ENCODE assay signal across 26 mouse cellular contexts in genomic region chr7:67681078-67681477, GRCm38 (mm10). TPM values are rescaled to one million over a fixed set of nuclear protein-coding genes. Genes with fewer than 3 reads are reported as not detected.
DNase-seq lines count a peak whose midpoint lies in the region; ATAC-seq and TF ChIP-seq lines count a peak whose summit lies in the region.
"Had no signal": no experiment of that assay in that cellular context is flagged by ENCODE, and none has a peak within 500 bp of the region (broad histone marks: within the 10 kb centered on the region; RNA-seq: fewer than 3 reads in every experiment).

No protein-coding gene starts in this region.

- DNase-seq in stomach, postnatal 0 days (ENCODE audit: low spot score), result no peak
- DNase-seq in left cerebral cortex, postnatal 25 days (ENCODE audit: low spot score in 2 of 2), result no peak
- DNase-seq: adrenal gland, adult 2 months; adrenal gland, postnatal 14 days; cerebellum, adult 11-12 months; cerebellum, adult 8-10 months; cerebellum, postnatal 10 days; cerebellum, postnatal 36 days; embryo, embryonic 11 days; gastrocnemius, postnatal 25 days; heart, adult 2 months; heart, postnatal 10 days; heart, postnatal 4 days had no signal

- H3K9me3 ChIP-seq in intestine, embryonic 15.5 days, result no peaks in the 10 kb centered on the region
- H3K9me3 ChIP-seq in intestine, postnatal 0 days (ENCODE audit: control insufficient read depth), result peaks cover 4% of the 10 kb centered on the region; the same call in 1 of the 2 replicates
- H3K9me3 ChIP-seq in stomach, embryonic 15.5 days, result no peaks in the 10 kb centered on the region
- H3K9me3 ChIP-seq in stomach, postnatal 0 days (ENCODE audit: control insufficient read depth, low read length), result 0 out of 2 replicates have a peak, but pooled peaks cover 3% of the 10 kb centered on the region
- H3K9me3 ChIP-seq in stomach, embryonic 16.5 days (replicated peaks; ENCODE audit: control insufficient read depth, low read length), result no peaks in the 10 kb centered on the region
- H3K9me3 ChIP-seq: forebrain, embryonic 12.5 days; forebrain, embryonic 15.5 days; heart, embryonic 10.5 days had no signal

- intact Hi-C loops in left cerebral cortex, postnatal 25 days (cut with DNase I), result no loop called here

- no peak overlapping the region for H3K4me2 ChIP-seq in intestine, embryonic 15.5 days (replicated peaks)
- no peak overlapping the region for H3K4me2 ChIP-seq in intestine, postnatal 0 days (replicated peaks; ENCODE audit: low read depth)
- H3K4me2 ChIP-seq in stomach, embryonic 15.5 days, result no peak overlapping the region
- H3K4me2 ChIP-seq in stomach, postnatal 0 days (replicated peaks; ENCODE audit: low read depth), result no peak overlapping the region
- H3K4me2 ChIP-seq in stomach, embryonic 16.5 days (ENCODE audit: low read depth, low read length), result no peak overlapping the region
- H3K4me2 ChIP-seq: embryonic facial prominence, embryonic 13.5 days; forebrain, embryonic 12.5 days; forebrain, embryonic 15.5 days; hindbrain, embryonic 14.5 days had no signal

- H3K27me3 ChIP-seq in intestine, embryonic 15.5 days (replicated peaks), result no peaks in the 10 kb centered on the region
- no peaks in the 10 kb centered on the region for H3K27me3 ChIP-seq in intestine, postnatal 0 days (replicated peaks; ENCODE audit: control insufficient read depth, insufficient read depth, low read length)
- no peaks in the 10 kb centered on the region for H3K27me3 ChIP-seq in stomach, embryonic 15.5 days (replicated peaks)
- H3K27me3 ChIP-seq in stomach, postnatal 0 days (ENCODE audit: control insufficient read depth, insufficient read depth, low read length), result no peaks in the 10 kb centered on the region
- no peaks in the 10 kb centered on the region for H3K27me3 ChIP-seq in stomach, embryonic 16.5 days (ENCODE audit: control insufficient read depth, insufficient read depth, low read length)
- H3K27me3 ChIP-seq: embryonic facial prominence, embryonic 13.5 days; forebrain, embryonic 12.5 days; forebrain, embryonic 15.5 days had no signal

- WGBS in intestine, embryonic 15.5 days, result 55% methylated on average over 9 of the region's 9 CpGs
- WGBS in intestine, postnatal 0 days, result 67% methylated on average over 9 of the region's 9 CpGs
- 61% methylated on average over 9 of the region's 9 CpGs for WGBS in stomach, embryonic 15.5 days
- whole genome bisulfite sequencing in stomach, postnatal 0 days, result 58% methylated on average over 9 of the region's 9 CpGs
- 59% methylated on average over 9 of the region's 9 CpGs for WGBS in stomach, embryonic 16.5 days

- TF ChIP-seq EP300 in stomach, postnatal 0 days (optimal IDR thresholded peaks at IDR 0.05), result no peak

- no peak overlapping the region for H3K27ac ChIP-seq in intestine, embryonic 15.5 days
- no peak overlapping the region for H3K27ac ChIP-seq in intestine, postnatal 0 days (ENCODE audit: low read depth, low read length)
- H3K27ac ChIP-seq in stomach, embryonic 15.5 days, result no peak overlapping the region
- no peak overlapping the region for H3K27ac ChIP-seq in stomach, postnatal 0 days (replicated peaks)
- no peak overlapping the region for H3K27ac ChIP-seq in stomach, embryonic 16.5 days (ENCODE audit: low read length)
- H3K27ac ChIP-seq: embryonic facial prominence, embryonic 10.5 days; embryonic facial prominence, embryonic 13.5 days; forebrain, embryonic 12.5 days; forebrain, embryonic 15.5 days; heart, adult 2 months; heart, embryonic 10.5 days; hindbrain, embryonic 14.5 days; hindbrain, postnatal 0 days had no signal

- ATAC-seq in intestine, embryonic 15.5 days, result peak; percentile 57
- no peak for ATAC-seq in intestine, postnatal 0 days
- 0 out of 2 replicates have a peak, but pooled peaks have one; percentile 21 for ATAC-seq in stomach, embryonic 15.5 days (ENCODE audit: insufficient read depth, low FRiP score, low read depth)
- ATAC-seq in stomach, postnatal 0 days (ENCODE audit: low FRiP score, low TSS enrichment), result no peak
- peak; percentile 31; the same call in 1 of the 2 replicates for ATAC-seq in stomach, embryonic 16.5 days (ENCODE audit: insufficient read depth, low FRiP score)
- ATAC-seq: CD4-positive, CD25-positive, alpha-beta regulatory T cell, adult 4 months; forebrain, embryonic 15.5 days; hindbrain, postnatal 0 days had no signal

- 0 out of 2 replicates have a peak, but pooled peaks cover 2% of the 10 kb centered on the region for H3K36me3 ChIP-seq in intestine, embryonic 15.5 days
- H3K36me3 ChIP-seq in intestine, postnatal 0 days (ENCODE audit: control insufficient read depth, insufficient read depth), result peaks cover 11% of the 10 kb centered on the region
- 0 out of 2 replicates have a peak, but pooled peaks cover 7% of the 10 kb centered on the region for H3K36me3 ChIP-seq in stomach, embryonic 15.5 days
- H3K36me3 ChIP-seq in stomach, postnatal 0 days (ENCODE audit: control insufficient read depth, insufficient read depth, low read length), result no peaks in the 10 kb centered on the region; the same call in 1 of the 2 replicates
- H3K36me3 ChIP-seq in stomach, embryonic 16.5 days (ENCODE audit: control insufficient read depth, insufficient read depth, low read length), result peaks cover 7% of the 10 kb centered on the region
- H3K36me3 ChIP-seq: forebrain, embryonic 15.5 days had no signal

- H3K4me1 ChIP-seq in intestine, embryonic 15.5 days (replicated peaks), result no peaks in the 10 kb centered on the region
- H3K4me1 ChIP-seq in intestine, postnatal 0 days (replicated peaks; ENCODE audit: control insufficient read depth, insufficient read depth, low read length), result no peaks in the 10 kb centered on the region
- no peaks in the 10 kb centered on the region for H3K4me1 ChIP-seq in stomach, embryonic 15.5 days
- H3K4me1 ChIP-seq in stomach, postnatal 0 days (replicated peaks; ENCODE audit: control insufficient read depth, insufficient read depth), result no peaks in the 10 kb centered on the region
- no peaks in the 10 kb centered on the region; the same call in 1 of the 2 replicates for H3K4me1 ChIP-seq in stomach, embryonic 16.5 days (ENCODE audit: control insufficient read depth, insufficient read depth, low read length)
- H3K4me1 ChIP-seq: embryonic facial prominence, embryonic 13.5 days; forebrain, embryonic 12.5 days; forebrain, embryonic 15.5 days had no signal

- no peak overlapping the region for H3K4me3 ChIP-seq in intestine, embryonic 15.5 days (replicated peaks)
- H3K4me3 ChIP-seq in intestine, postnatal 0 days (ENCODE audit: low read depth, low read length), result no peak overlapping the region
- no peak overlapping the region for H3K4me3 ChIP-seq in stomach, embryonic 15.5 days (replicated peaks)
- H3K4me3 ChIP-seq in stomach, postnatal 0 days (ENCODE audit: low read depth, low read length), result no peak overlapping the region
- H3K4me3 ChIP-seq in stomach, embryonic 16.5 days (replicated peaks; ENCODE audit: low read length), result no peak overlapping the region
- H3K4me3 ChIP-seq: embryonic facial prominence, embryonic 10.5 days; embryonic facial prominence, embryonic 13.5 days; erythroblast, embryonic 14.5 days; forebrain, embryonic 12.5 days; forebrain, embryonic 15.5 days; heart, adult 2 months; heart, embryonic 10.5 days had no signal

- no peak overlapping the region for H3K9ac ChIP-seq in intestine, embryonic 15.5 days
- no peak overlapping the region for H3K9ac ChIP-seq in intestine, postnatal 0 days (ENCODE audit: low read depth, low read length)
- H3K9ac ChIP-seq in stomach, embryonic 15.5 days, result no peak overlapping the region
- no peak overlapping the region for H3K9ac ChIP-seq in stomach, postnatal 0 days (ENCODE audit: low read length)
- H3K9ac ChIP-seq in stomach, embryonic 16.5 days (ENCODE audit: low read length), result no peak overlapping the region
- H3K9ac ChIP-seq: embryonic facial prominence, embryonic 13.5 days; forebrain, embryonic 12.5 days; forebrain, embryonic 15.5 days; hindbrain, embryonic 14.5 days had no signal

- TF ChIP-seq CTCF in intestine, postnatal 0 days (IDR thresholded peaks at IDR 0.05; ENCODE audit: low read depth), result no peak
- no peak for TF ChIP-seq CTCF in stomach, postnatal 0 days (IDR thresholded peaks at IDR 0.05; ENCODE audit: low read depth)

RNA-seq across cellular contexts. Expression of gene Ttc23, which starts 33.9 kb away (rescaled TPM):
- 20.9 and 21.8 TPM in 2 replicates for polyA plus RNA-seq in intestine, embryonic 15.5 days (2015; fragmentation: Nextera tagmentation; extraction: Ambion mirVana)
- polyA plus RNA-seq in intestine, postnatal 0 days (2015; fragmentation: Nextera tagmentation; extraction: Ambion mirVana), result 8.6 and 9.4 TPM in 2 replicates
- 33.0 and 35.8 TPM in 2 replicates for polyA plus RNA-seq in stomach, embryonic 15.5 days (2015; fragmentation: Nextera tagmentation; extraction: Ambion mirVana)
- 12.6 and 13.6 TPM in 2 replicates for polyA plus RNA-seq in stomach, postnatal 0 days (2015; fragmentation: Nextera tagmentation; extraction: Ambion mirVana)
- polyA plus RNA-seq in stomach, embryonic 16.5 days (2015; fragmentation: Nextera tagmentation; extraction: Ambion mirVana), result 28.4 and 29.8 TPM in 2 replicates
- 10 to 100 TPM in 1 of 2 experiments, 1 to 10 TPM in 1; 7.1 to 10.3 TPM for total RNA-seq in left cerebral cortex, postnatal 25 days (2021)
- polyA plus RNA-seq: erythroblast, embryonic 14.5 days had no signal

RNA-seq across cellular contexts. Expression of gene Lrrc28, which starts 36.0 kb away (rescaled TPM):
- 8.9 and 10.4 TPM in 2 replicates for polyA plus RNA-seq in intestine, embryonic 15.5 days (2015; fragmentation: Nextera tagmentation; extraction: Ambion mirVana)
- polyA plus RNA-seq in intestine, postnatal 0 days (2015; fragmentation: Nextera tagmentation; extraction: Ambion mirVana), result 16.1 and 17.2 TPM in 2 replicates
- polyA plus RNA-seq in stomach, embryonic 15.5 days (2015; fragmentation: Nextera tagmentation; extraction: Ambion mirVana), result 12.0 and 14.2 TPM in 2 replicates
- polyA plus RNA-seq in stomach, postnatal 0 days (2015; fragmentation: Nextera tagmentation; extraction: Ambion mirVana), result 66.0 and 66.5 TPM in 2 replicates
- 22.3 and 28.4 TPM in 2 replicates for polyA plus RNA-seq in stomach, embryonic 16.5 days (2015; fragmentation: Nextera tagmentation; extraction: Ambion mirVana)
- 10 to 100 TPM; 33.8 to 36.8 TPM for total RNA-seq in left cerebral cortex, postnatal 25 days (2021)

Comparison
In these comparisons a context has a peak if more than half of its experiments do, and no peak if none do; other contexts are left out.
1. ATAC-seq: peak in intestine, embryonic 15.5 days (single experiment), stomach, embryonic 15.5 days (single experiment) and stomach, embryonic 16.5 days (single experiment); none in intestine, postnatal 0 days (single experiment) and stomach, postnatal 0 days (single experiment).